In genomic region chr2:173338671-173339070, GRCm38 (mm10) we compare ENCODE assay signal across 8 mouse cellular contexts.
DNase-seq lines count a peak whose midpoint lies in the region; ATAC-seq and TF ChIP-seq lines count a peak whose summit lies in the region.

No protein-coding gene starts in this region.

- ATAC-seq in hindbrain, postnatal 0 days, result no peak

- H3K9me3 ChIP-seq in hindbrain, postnatal 0 days (ENCODE audit: low read length), result no peaks in the 10 kb centered on the region
- H3K9me3 ChIP-seq in hindbrain, embryonic 10.5 days, result no peaks in the 10 kb centered on the region

- no peaks in the 10 kb centered on the region for H3K27me3 ChIP-seq in hindbrain, postnatal 0 days (ENCODE audit: insufficient read depth, low read length)
- H3K27me3 ChIP-seq in hindbrain, embryonic 10.5 days (ENCODE audit: insufficient read depth, poor library complexity, severe bottlenecking), result peaks cover 92% of the 10 kb centered on the region
- H3K27me3 ChIP-seq in kidney, adult 2 months (replicated peaks; ENCODE audit: control insufficient read depth, insufficient read depth, low read length), result no peaks in the 10 kb centered on the region

- no peaks in the 10 kb centered on the region for H3K36me3 ChIP-seq in hindbrain, postnatal 0 days (ENCODE audit: insufficient read depth, low read length)
- H3K36me3 ChIP-seq in hindbrain, embryonic 10.5 days, result no peaks in the 10 kb centered on the region
- H3K36me3 ChIP-seq in kidney, adult 2 months (ENCODE audit: control insufficient read depth, insufficient read depth, low read length), result no peaks in the 10 kb centered on the region

- no peak overlapping the region for H3K4me2 ChIP-seq in hindbrain, postnatal 0 days (ENCODE audit: low read depth, low read length)

- H3K9ac ChIP-seq in hindbrain, postnatal 0 days (replicated peaks; ENCODE audit: low read length), result no peak overlapping the region

- peaks cover 34% of the 10 kb centered on the region for H3K4me1 ChIP-seq in hindbrain, postnatal 0 days (ENCODE audit: insufficient read depth, low read length)
- peaks cover 75% of the 10 kb centered on the region for H3K4me1 ChIP-seq in hindbrain, embryonic 10.5 days (replicated peaks)
- peaks cover 8% of the 10 kb centered on the region for H3K4me1 ChIP-seq in kidney, adult 2 months (ENCODE audit: control insufficient read depth, insufficient read depth, low read length)

- no peak for TF ChIP-seq POLR2A in kidney, adult 2 months (IDR thresholded peaks at IDR 0.05; ENCODE audit: low read depth, low read length)

- no peak for TF ChIP-seq CTCF in hindbrain, postnatal 0 days (IDR thresholded peaks at IDR 0.05; ENCODE audit: low read depth)
- TF ChIP-seq CTCF in gastrocnemius, adult 2 months (IDR thresholded peaks at IDR 0.05), result no peak
- no peak for TF ChIP-seq CTCF in kidney, adult 2 months (conservative IDR thresholded peaks at IDR 0.05; ENCODE audit: insufficient read depth, insufficient read length, low read depth, low read length)

- peak; percentile 43 for DNase-seq in hindbrain, postnatal 0 days (ENCODE audit: low spot score)
- no peak for DNase-seq in hindbrain, embryonic 10.5 days (ENCODE audit: low spot score)
- DNase-seq in gastrocnemius, adult 2 months, result peak; percentile 83
- peak; percentile 67 for DNase-seq in kidney, adult 2 months
- DNase-seq in lung, postnatal 36 days, result peak; percentile 70
- no peak for DNase-seq in spleen, adult 12 weeks (ENCODE audit: low spot score)
- no peak for DNase-seq in layer of hippocampus, adult 9-11 months
- DNase-seq in layer of hippocampus, adult 18-20 months (ENCODE audit: low spot score in 2 of 2), result no peak

- H3K27ac ChIP-seq in hindbrain, postnatal 0 days, result no peak overlapping the region
- no peak overlapping the region; the same call in 1 of the 2 replicates for H3K27ac ChIP-seq in hindbrain, embryonic 10.5 days
- H3K27ac ChIP-seq in gastrocnemius, adult 2 months, result peak overlapping the region; percentile 66
- no peak overlapping the region for H3K27ac ChIP-seq in kidney, adult 2 months (ENCODE audit: insufficient read depth, low read depth, low read length)

- 43% methylated on average over 5 of the region's 5 CpGs for WGBS in hindbrain, postnatal 0 days
- WGBS in hindbrain, embryonic 10.5 days, result 56% methylated on average over 5 of the region's 5 CpGs
- 50% methylated on average over 5 of the region's 5 CpGs for WGBS in kidney, adult 2 months

- no peak overlapping the region for H3K4me3 ChIP-seq in hindbrain, postnatal 0 days (ENCODE audit: low read length)
- H3K4me3 ChIP-seq in hindbrain, embryonic 10.5 days, result no peak overlapping the region
- no peak overlapping the region for H3K4me3 ChIP-seq in gastrocnemius, adult 2 months
- H3K4me3 ChIP-seq in kidney, adult 2 months (ENCODE audit: insufficient read depth, low read depth, low read length), result no peak overlapping the region

- intact Hi-C loops in gastrocnemius, adult 2 months (cut with DNase I), result no loop called here

Comparison
In these comparisons a context has a peak if more than half of its experiments do, and no peak if none do; other contexts are left out.
1. DNase-seq: peak in hindbrain, postnatal 0 days (single experiment), gastrocnemius, adult 2 months (single experiment), kidney, adult 2 months (single experiment) and lung, postnatal 36 days (single experiment); none in hindbrain, embryonic 10.5 days (single experiment), spleen, adult 12 weeks (single experiment), layer of hippocampus, adult 9-11 months (single experiment) and layer of hippocampus, adult 18-20 months (0 of 2).